Mouse (Mus musculus) MEL (cell line): ENCODE measurements around the gene Hist1h3a.
"Not testable (repeated sequence)": the region's sequence is repeated elsewhere in the genome, so short reads cannot be mapped to it uniquely, and the experiment has no call there.

Experiments
- CTCF ChIP-seq, 3 experiments: IDR thresholded peaks in 2 of 3; conservative IDR thresholded peaks in 1 of 3; 2 replicates each; pipeline ENCODE4 v1.5.1; 2011 to 2012; ENCODE audit warnings: low read length in 3 of 3, low read depth in 2 of 3, mild to moderate bottlenecking in 2 of 3, improper control_type of control experiment in 1 of 3, inconsistent platforms in 1 of 3, mixed read lengths in 1 of 3, moderate library complexity in 1 of 3; ENCODE audit not compliant: control insufficient read depth in 1 of 3, insufficient read depth in 1 of 3, poor library complexity in 1 of 3, severe bottlenecking in 1 of 3
- EP300 ChIP-seq, 2 experiments: IDR thresholded peaks; 2 replicates each; pipeline ENCODE4 v1.6.1; 2011; ENCODE audit warnings: improper control_type of control experiment in 2 of 2, low read length in 2 of 2, low read depth in 1 of 2, mild to moderate bottlenecking in 1 of 2
- ETS1 ChIP-seq: IDR thresholded peaks from 2 replicates; pipeline ENCODE4 v1.6.1; 2012; ENCODE audit warnings: low read depth, mild to moderate bottlenecking, inconsistent platforms, low read length, improper control_type of control experiment, moderate library complexity
- MAFK ChIP-seq: IDR thresholded peaks from 2 replicates; pipeline ENCODE4 v1.6.1; 2011; ENCODE audit warnings: low read depth, mild to moderate bottlenecking, low read length, improper control_type of control experiment, borderline replicate concordance
- POLR2A ChIP-seq, 2 experiments: IDR thresholded peaks; 2 replicates each; pipeline ENCODE4 v1.6.1; 2011 to 2012; ENCODE audit warnings: low read length in 2 of 2, mild to moderate bottlenecking in 2 of 2, control low read depth in 1 of 2, improper control_type of control experiment in 1 of 2, low read depth in 1 of 2, moderate library complexity in 1 of 2; ENCODE audit not compliant: control insufficient read depth in 1 of 2, insufficient read depth in 1 of 2, poor library complexity in 1 of 2
- POLR2AphosphoS5 ChIP-seq: IDR thresholded peaks from 2 replicates; pipeline ENCODE4 v1.6.1; 2012; ENCODE audit warnings: low read depth, borderline replicate concordance, mild to moderate bottlenecking, inconsistent platforms, low read length, moderate library complexity, mixed read lengths

DNA sequence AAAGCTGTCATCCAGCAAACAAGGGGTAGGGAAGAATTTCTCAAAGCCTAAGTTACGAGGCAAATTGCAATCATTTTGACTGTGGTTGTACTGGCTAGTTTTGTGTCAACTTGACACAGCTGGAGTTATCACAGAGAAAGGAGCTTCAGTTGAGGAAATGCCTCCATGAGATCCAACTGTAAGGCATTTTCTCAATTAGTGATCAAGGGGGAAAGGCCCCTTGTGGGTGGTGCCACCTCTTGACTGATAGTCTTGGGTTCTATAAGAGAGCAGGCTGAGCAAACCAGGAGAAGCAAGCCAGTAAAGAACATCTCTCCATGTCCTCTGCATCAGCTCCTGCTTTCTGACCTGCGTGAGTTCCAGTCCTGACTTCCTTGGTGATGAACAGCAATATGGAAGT lies 7.4 kb upstream of the Hist1h3a start, which contains the start of gene Trim38:
- not testable (repeated sequence) for TF ChIP-seq ETS1; CTCF (IDR thresholded peaks at IDR 0.05 in 2 of 3, conservative IDR thresholded peaks at IDR 0.05 in 1 of 3; ENCODE audit: control insufficient read depth in 1 of 3, insufficient read depth in 1 of 3, low read depth in 2 of 3, low read length in 3 of 3, poor library complexity in 1 of 3, severe bottlenecking in 1 of 3); POLR2A (IDR thresholded peaks at IDR 0.05; ENCODE audit: control insufficient read depth in 1 of 2, insufficient read depth in 1 of 2, low read depth in 1 of 2, low read length in 2 of 2, poor library complexity in 1 of 2); POLR2AphosphoS5; MAFK; EP300 (IDR thresholded peaks at IDR 0.05; ENCODE audit: low read depth in 1 of 2, low read length in 2 of 2)
